Mouse (Mus musculus) left cerebral cortex, postnatal 25 days (tissue): ENCODE data around the gene Pop4. TPM values are rescaled to one million over a fixed set of nuclear protein-coding genes. Genes with fewer than 3 reads are reported as not detected.

Source experiments
- DNase-seq, 2 experiments: peaks; one replicate each; pipeline ENCODE4 v3.0.0; 2022; ENCODE audit warnings: low spot score in 2 of 2, mixed read lengths in 1 of 2
- intact Hi-C: fragments of 180-260 bp; cut with DNase I; formaldehyde crosslinking; loops from one replicate; pipeline ENCODE4 v1.15.1; 2025
- total RNA-seq, 2 experiments: library from RNA; stranded (reverse); gene quantifications; 2 replicates each; pipeline ENCODE4 v1.2.3; 2021

Pop4 gene
- total RNA-seq, 2 experiments from 2014 or later = 22.7 to 24.0 TPM

DNA sequence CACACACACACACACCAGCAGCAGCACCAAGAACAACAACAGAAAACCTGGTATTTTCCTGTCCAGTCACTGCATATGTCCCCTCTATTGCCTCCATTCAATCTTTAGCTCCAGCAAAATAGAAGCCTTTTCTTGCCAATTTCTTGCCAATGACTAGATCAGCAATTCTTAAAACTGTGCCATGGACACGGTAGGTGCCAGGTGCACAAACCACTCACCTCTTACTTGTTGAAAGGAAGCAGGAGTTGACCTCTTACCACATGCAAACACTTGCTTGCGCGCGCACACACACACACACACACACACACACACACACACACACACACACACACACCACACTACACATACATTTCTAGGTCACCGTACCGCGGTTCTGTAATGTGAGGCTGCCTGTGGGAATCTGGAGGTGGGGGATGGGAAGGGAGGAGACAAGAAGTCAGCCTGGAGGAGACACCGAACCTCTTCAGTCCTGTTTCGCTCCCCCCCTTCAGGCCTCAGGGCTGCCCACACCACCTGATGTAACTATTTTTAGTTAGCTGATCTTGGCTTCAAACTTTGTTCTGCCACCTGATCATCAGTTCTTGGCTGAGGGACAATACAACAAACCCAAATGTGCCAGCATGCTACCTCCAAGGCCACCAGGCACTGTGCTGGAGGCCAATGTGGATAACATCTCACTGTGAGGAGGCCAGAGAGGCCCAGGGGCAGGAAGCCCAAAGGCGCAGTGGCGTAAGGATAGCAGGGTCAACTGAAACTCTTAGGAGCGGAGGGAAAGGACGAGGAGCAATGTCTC lies 46.5 kb downstream of the Pop4 start:
- intact Hi-C loops = no loop called here
- no peak for DNase-seq

GRCm38 (mm10) chr7:38220866-38221265 lies 50.4 kb downstream of the Pop4 start:
- DNase-seq = no peak
- intact Hi-C loops = no loop called here

- DNase-seq = no peak
- intact Hi-C loops = no loop called here
These were observed 51.7 kb downstream of the Pop4 start for GRCm38 (mm10) chr7:38219526-38219925.

GRCm38 (mm10) chr7:38218631-38219367 lies 52.4 kb downstream of the Pop4 start:
- intact Hi-C loops = no loop called here

DNA sequence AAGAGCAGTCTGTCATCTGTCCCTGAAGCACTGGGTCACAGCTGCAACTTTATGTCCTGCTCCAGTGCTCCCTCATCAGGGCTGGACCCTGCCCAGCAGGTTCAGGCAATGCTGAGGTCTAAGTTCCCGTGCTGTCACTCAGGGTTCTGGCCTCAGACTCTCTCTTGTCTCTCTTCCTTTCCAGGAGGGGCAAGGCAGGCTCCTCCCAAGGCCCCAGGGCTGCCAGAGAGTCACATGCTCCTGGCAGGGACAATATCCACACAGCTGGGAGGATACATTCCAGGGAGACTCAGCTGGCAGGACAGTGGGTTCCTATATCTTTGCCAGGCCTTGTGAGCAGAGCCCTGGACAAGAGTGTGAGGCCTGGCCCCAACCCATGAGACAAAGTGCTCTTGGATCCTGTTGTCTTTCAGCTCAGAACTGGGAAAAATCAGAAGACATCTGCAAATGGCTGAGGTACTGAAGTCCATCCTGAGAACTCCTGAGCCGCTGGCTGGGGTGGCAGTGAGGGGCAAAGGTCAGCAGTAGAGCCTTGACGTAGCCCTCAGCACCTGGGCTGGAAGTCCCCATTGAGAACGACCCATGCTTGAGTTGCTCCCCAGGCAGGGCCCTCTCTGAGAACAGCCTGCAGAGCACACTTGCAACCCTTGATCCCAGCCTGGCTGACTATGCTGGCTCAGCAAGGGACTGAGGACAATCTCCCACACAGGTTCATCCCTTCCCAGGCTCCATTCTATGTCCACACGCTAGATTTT lies 53.6 kb downstream of the Pop4 start:
- intact Hi-C loops = no loop called here
- DNase-seq = peak; percentile 50 to 72

More at GRCm38 (mm10) chr7:38218631-38219367, 52.4 kb downstream of the Pop4 start:
- DNase-seq = no peak

GRCm38 (mm10) chr7:38215697-38216096 lies 55.5 kb downstream of the Pop4 start:
- no peak for DNase-seq
- intact Hi-C loops = no loop called here

GRCm38 (mm10) chr7:38215281-38215680 lies 55.9 kb downstream of the Pop4 start:
- no peak for DNase-seq
- intact Hi-C loops = no loop called here

GRCm38 (mm10) chr7:38214473-38215214 lies 56.6 kb downstream of the Pop4 start:
- intact Hi-C loops = no loop called here
- DNase-seq = no peak

- DNase-seq = no peak
- intact Hi-C loops = no loop called here
These were observed 58.6 kb downstream of the Pop4 start for GRCm38 (mm10) chr7:38212651-38213062.

Other genes with a start within 250 kb of the Pop4 start
- 10 to 100 TPM; 35.9 to 48.3 TPM for gene Uri1, start 247.9 kb downstream of the Pop4 start, total RNA-seq
- 10 to 100 TPM; 16.7 to 18.8 TPM for gene Ccne1, start 163.9 kb downstream of the Pop4 start, total RNA-seq
- gene 1600014C10Rik, start 88.2 kb downstream of the Pop4 start, total RNA-seq = 10 to 100 TPM; 21.5 to 22.6 TPM
- 1 to 10 TPM; 1.4 TPM for gene Plekhf1, start 43.4 kb downstream of the Pop4 start, total RNA-seq